Mouse (Mus musculus): ENCODE data around the gene Sgms2. TPM values are rescaled to one million over a fixed set of nuclear protein-coding genes. Genes with fewer than 3 reads are reported as not detected.

Sgms2 gene
- polyA plus RNA-seq, 1 experiment, result 8.6 TPM

DNA sequence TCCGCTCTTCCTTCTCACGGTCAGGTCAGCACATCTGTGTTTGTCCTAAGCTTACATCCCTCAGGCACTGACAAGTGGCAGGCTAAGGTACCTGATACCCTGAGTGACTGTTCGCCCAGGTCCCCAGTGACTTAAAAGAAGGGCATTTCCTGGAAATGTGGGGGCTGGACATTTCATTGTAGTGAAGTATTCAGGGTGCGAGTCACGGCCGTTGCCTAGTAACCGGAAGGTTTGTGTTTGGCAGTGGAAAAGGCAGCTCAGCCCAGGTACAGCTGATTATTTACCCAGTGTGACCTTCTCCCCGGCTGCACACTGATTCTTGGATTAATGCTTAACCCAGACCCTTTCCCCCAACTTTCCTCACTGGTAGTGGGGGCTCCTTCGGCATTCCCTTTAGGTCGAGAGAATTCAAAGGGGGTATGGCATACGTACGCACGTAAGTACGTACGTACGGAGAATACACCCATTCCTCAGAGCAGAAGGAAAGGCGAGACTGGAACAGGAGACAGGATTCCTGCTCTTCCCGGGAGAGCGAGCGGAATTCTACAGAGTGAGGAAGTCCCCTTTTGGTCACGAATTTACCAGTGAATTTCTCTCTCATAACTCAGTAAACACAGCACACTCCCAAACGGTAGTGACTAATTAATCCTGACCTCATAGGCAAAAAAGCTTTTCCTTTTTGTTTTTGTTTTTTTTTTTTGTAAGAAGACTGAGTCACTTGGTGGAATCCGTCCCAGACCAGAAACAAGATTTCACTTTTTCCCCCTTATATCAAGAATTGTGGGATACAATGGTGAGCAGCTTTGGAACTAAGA lies 126.4 kb downstream of the Sgms2 start:
- Histone ChIP-seq H3K4me3 (ENCODE audit: insufficient read depth, poor library complexity, severe bottlenecking) (peak overlapping the region; percentile 36), H3K36me3 (ENCODE audit: control insufficient read depth, insufficient read depth) (no peaks in the 10 kb centered on the region), H3K79me3 (ENCODE audit: low read depth) (peaks cover 7% of the 10 kb centered on the region), H3K79me2 (ENCODE audit: control insufficient read depth, insufficient read depth) (peaks cover 38% of the 10 kb centered on the region), H3ac (ENCODE audit: control insufficient read depth, insufficient read length, low read depth) (peak overlapping the region; percentile 5), H3K27me3 (ENCODE audit: control insufficient read depth, insufficient read depth, insufficient read length) (no peaks in the 10 kb centered on the region)
- TF ChIP-seq MAX (IDR thresholded peaks at IDR 0.05) (peak; percentile 29), CEBPB (IDR thresholded peaks at IDR 0.05; ENCODE audit: low read depth) (no peak), CTCF (IDR thresholded peaks at IDR 0.05; ENCODE audit: control insufficient read depth, insufficient read depth, insufficient read length) (no peak), USF1 (IDR thresholded peaks at IDR 0.05; ENCODE audit: low read depth) (no peak), FOSL1 (IDR thresholded peaks at IDR 0.05; ENCODE audit: insufficient read depth, low read length, poor library complexity, severe bottlenecking) (peak; percentile 38), MYOD1 (IDR thresholded peaks at IDR 0.05; ENCODE audit: control insufficient read depth, insufficient read length, low read depth) (no peak), MYOG (IDR thresholded peaks at IDR 0.05; ENCODE audit: control insufficient read depth, extremely low read depth, insufficient read length) (no peak)

DNA sequence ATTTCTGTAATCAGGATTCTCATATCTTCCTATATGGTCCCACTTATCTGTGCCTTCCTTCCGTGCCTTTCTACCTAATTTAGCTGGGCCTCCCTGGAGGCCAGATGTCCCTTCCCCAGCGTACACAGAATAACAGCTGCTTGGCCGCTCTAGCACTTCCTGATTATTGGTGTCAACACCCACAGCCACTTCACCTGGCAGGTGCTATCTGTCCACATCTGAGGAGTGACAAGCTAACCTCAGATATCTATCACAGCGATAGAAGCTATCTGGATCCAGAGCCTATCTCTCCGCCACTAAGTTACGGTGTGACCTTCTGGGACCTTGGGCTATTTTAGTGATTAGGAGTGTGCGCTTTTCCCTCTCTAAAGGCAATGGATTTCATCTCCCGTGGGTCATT lies 127.0 kb downstream of the Sgms2 start:
- TF ChIP-seq CEBPB (IDR thresholded peaks at IDR 0.05; ENCODE audit: low read depth), result no peak
- no peak for TF ChIP-seq USF1 (IDR thresholded peaks at IDR 0.05; ENCODE audit: low read depth)
- no peak for TF ChIP-seq MYOG (IDR thresholded peaks at IDR 0.05; ENCODE audit: control insufficient read depth, extremely low read depth, insufficient read length)
- no peak for TF ChIP-seq MAX (IDR thresholded peaks at IDR 0.05)
- TF ChIP-seq CTCF (IDR thresholded peaks at IDR 0.05; ENCODE audit: control insufficient read depth, insufficient read depth, insufficient read length), result no peak
- TF ChIP-seq MYOD1 (IDR thresholded peaks at IDR 0.05; ENCODE audit: control insufficient read depth, insufficient read length, low read depth), result no peak
- no peak for TF ChIP-seq FOSL1 (IDR thresholded peaks at IDR 0.05; ENCODE audit: insufficient read depth, low read length, poor library complexity, severe bottlenecking)
- peaks cover 34% of the 10 kb centered on the region for H3K79me2 ChIP-seq (ENCODE audit: control insufficient read depth, insufficient read depth)
- no peaks in the 10 kb centered on the region for H3K27me3 ChIP-seq (ENCODE audit: control insufficient read depth, insufficient read depth, insufficient read length)
- no peaks in the 10 kb centered on the region for H3K36me3 ChIP-seq (ENCODE audit: control insufficient read depth, insufficient read depth)
- H3K4me3 ChIP-seq (ENCODE audit: insufficient read depth, poor library complexity, severe bottlenecking), result peak overlapping the region; percentile 36
- peak overlapping the region; percentile 5 for H3ac ChIP-seq (ENCODE audit: control insufficient read depth, insufficient read length, low read depth)
- H3K79me3 ChIP-seq (ENCODE audit: low read depth), result peaks cover 7% of the 10 kb centered on the region

DNA sequence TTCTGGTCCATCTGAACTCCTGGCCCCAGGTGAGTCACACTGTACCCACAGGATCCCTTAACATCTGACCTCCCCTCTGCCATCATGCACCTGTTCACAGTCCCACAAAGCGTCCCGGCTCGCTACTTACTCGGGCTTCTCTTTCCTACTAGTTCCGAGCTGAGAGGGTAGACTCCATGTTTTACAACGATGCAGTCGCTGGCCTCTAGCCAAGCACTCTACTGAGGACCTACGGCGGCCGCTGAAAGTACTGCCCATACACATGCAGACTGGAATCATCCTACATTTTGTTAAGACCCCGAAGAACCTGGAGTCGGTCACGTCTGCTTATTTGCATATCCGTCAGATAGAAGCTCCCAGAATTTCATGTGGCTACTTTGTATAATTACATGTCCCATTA lies 127.6 kb downstream of the Sgms2 start:
- no peaks in the 10 kb centered on the region for H3K36me3 ChIP-seq (ENCODE audit: control insufficient read depth, insufficient read depth)

DNA sequence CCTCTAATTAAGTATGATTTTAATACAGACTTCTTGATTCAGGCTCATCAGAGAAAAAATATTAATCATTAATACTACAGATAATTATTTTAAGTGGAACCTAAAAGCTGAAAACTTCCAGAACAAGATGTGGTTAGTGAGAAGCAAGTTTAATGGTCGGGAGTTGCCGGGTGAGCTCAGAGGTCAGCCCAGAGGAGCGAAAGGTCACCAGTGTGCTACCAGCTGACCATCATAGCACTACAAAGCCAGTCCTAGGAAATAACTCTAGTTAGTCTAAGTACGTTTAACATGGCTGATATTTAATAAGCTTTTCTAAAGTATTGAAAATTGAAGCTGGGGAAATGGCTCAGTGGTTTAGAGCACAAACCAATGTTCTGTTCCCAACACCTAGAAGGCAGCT lies 129.3 kb downstream of the Sgms2 start:
- Histone ChIP-seq H3K4me3 (ENCODE audit: insufficient read depth, poor library complexity, severe bottlenecking) (no peak overlapping the region), H3K79me2 (ENCODE audit: control insufficient read depth, insufficient read depth) (peaks cover 26% of the 10 kb centered on the region), H3ac (ENCODE audit: control insufficient read depth, insufficient read length, low read depth) (no peak overlapping the region), H3K36me3 (ENCODE audit: control insufficient read depth, insufficient read depth) (no peaks in the 10 kb centered on the region), H3K79me3 (ENCODE audit: low read depth) (peaks cover 9% of the 10 kb centered on the region), H3K27me3 (ENCODE audit: control insufficient read depth, insufficient read depth, insufficient read length) (no peaks in the 10 kb centered on the region)
- TF ChIP-seq USF1 (IDR thresholded peaks at IDR 0.05; ENCODE audit: low read depth) (no peak), MYOG (IDR thresholded peaks at IDR 0.05; ENCODE audit: control insufficient read depth, extremely low read depth, insufficient read length) (no peak), CTCF (IDR thresholded peaks at IDR 0.05; ENCODE audit: control insufficient read depth, insufficient read depth, insufficient read length) (no peak), CEBPB (IDR thresholded peaks at IDR 0.05; ENCODE audit: low read depth) (no peak), FOSL1 (IDR thresholded peaks at IDR 0.05; ENCODE audit: insufficient read depth, low read length, poor library complexity, severe bottlenecking) (no peak), MAX (IDR thresholded peaks at IDR 0.05) (no peak), MYOD1 (IDR thresholded peaks at IDR 0.05; ENCODE audit: control insufficient read depth, insufficient read length, low read depth) (no peak)

More for the DNA sequence above, 127.6 kb downstream of the Sgms2 start:
- Histone ChIP-seq H3K79me3 (ENCODE audit: low read depth) (peaks cover 7% of the 10 kb centered on the region), H3ac (ENCODE audit: control insufficient read depth, insufficient read length, low read depth) (no peak overlapping the region), H3K79me2 (ENCODE audit: control insufficient read depth, insufficient read depth) (peaks cover 29% of the 10 kb centered on the region), H3K4me3 (ENCODE audit: insufficient read depth, poor library complexity, severe bottlenecking) (no peak overlapping the region), H3K27me3 (ENCODE audit: control insufficient read depth, insufficient read depth, insufficient read length) (no peaks in the 10 kb centered on the region)
- no peak for TF ChIP-seq MYOG (IDR thresholded peaks at IDR 0.05; ENCODE audit: control insufficient read depth, extremely low read depth, insufficient read length)
- TF ChIP-seq MYOD1 (IDR thresholded peaks at IDR 0.05; ENCODE audit: control insufficient read depth, insufficient read length, low read depth), result no peak
- no peak for TF ChIP-seq CEBPB (IDR thresholded peaks at IDR 0.05; ENCODE audit: low read depth)
- TF ChIP-seq CTCF (IDR thresholded peaks at IDR 0.05; ENCODE audit: control insufficient read depth, insufficient read depth, insufficient read length), result no peak
- TF ChIP-seq FOSL1 (IDR thresholded peaks at IDR 0.05; ENCODE audit: insufficient read depth, low read length, poor library complexity, severe bottlenecking), result no peak
- TF ChIP-seq USF1 (IDR thresholded peaks at IDR 0.05; ENCODE audit: low read depth), result no peak
- TF ChIP-seq MAX (IDR thresholded peaks at IDR 0.05), result no peak

DNA sequence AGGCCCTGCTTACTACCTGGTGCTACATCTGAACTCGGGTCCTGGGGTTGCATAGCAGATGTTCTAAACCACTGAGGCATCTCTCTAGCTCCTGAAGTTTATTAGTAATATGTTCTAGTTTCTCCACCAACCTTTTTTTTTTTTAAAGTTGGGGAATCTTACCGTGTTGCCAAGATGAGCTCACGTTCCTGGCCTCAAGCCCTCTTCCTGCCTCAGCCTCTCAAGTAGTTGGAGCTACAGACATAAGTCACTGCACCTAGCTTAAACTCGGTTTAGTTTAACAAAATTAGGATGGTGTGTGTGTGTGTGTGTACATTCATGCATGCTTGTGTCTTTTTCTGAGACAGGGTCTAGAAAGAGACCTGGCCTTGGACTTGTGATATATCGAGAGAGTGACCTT lies 132.2 kb downstream of the Sgms2 start:
- TF ChIP-seq MYOG (IDR thresholded peaks at IDR 0.05; ENCODE audit: control insufficient read depth, extremely low read depth, insufficient read length) (no peak), CTCF (IDR thresholded peaks at IDR 0.05; ENCODE audit: control insufficient read depth, insufficient read depth, insufficient read length) (no peak), CEBPB (IDR thresholded peaks at IDR 0.05; ENCODE audit: low read depth) (no peak), USF1 (IDR thresholded peaks at IDR 0.05; ENCODE audit: low read depth) (no peak), MAX (IDR thresholded peaks at IDR 0.05) (no peak), MYOD1 (IDR thresholded peaks at IDR 0.05; ENCODE audit: control insufficient read depth, insufficient read length, low read depth) (no peak), FOSL1 (IDR thresholded peaks at IDR 0.05; ENCODE audit: insufficient read depth, low read length, poor library complexity, severe bottlenecking) (no peak)
- Histone ChIP-seq H3K36me3 (ENCODE audit: control insufficient read depth, insufficient read depth) (no peaks in the 10 kb centered on the region), H3ac (ENCODE audit: control insufficient read depth, insufficient read length, low read depth) (no peak overlapping the region), H3K4me3 (ENCODE audit: insufficient read depth, poor library complexity, severe bottlenecking) (no peak overlapping the region), H3K27me3 (ENCODE audit: control insufficient read depth, insufficient read depth, insufficient read length) (no peaks in the 10 kb centered on the region), H3K79me3 (ENCODE audit: low read depth) (peaks cover 9% of the 10 kb centered on the region), H3K79me2 (ENCODE audit: control insufficient read depth, insufficient read depth) (peaks cover 24% of the 10 kb centered on the region)
